18 mouse cellular contexts compared by ENCODE assay signal in genomic region chr12:13199338-13200301, GRCm38 (mm10). TPM values are rescaled to one million over a fixed set of nuclear protein-coding genes. Genes with fewer than 3 reads are reported as not detected.
DNase-seq lines count a peak whose midpoint lies in the region; ATAC-seq lines count a peak whose summit lies in the region.
"Had no signal": no experiment of that assay in that cellular context is flagged by ENCODE, and none has a peak within 500 bp of the region (broad histone marks: within the 10 kb centered on the region; RNA-seq: fewer than 3 reads in every experiment).

No protein-coding gene starts in this region.

- ATAC-seq in heart, embryonic 11.5 days (replicated peaks; ENCODE audit: insufficient number of reproducible peaks, low FRiP score, low TSS enrichment): no peak
- ATAC-seq in limb, embryonic 11.5 days (ENCODE audit: insufficient number of reproducible peaks, low FRiP score, low TSS enrichment, low read depth): no peak; the same call in 1 of the 2 replicates
- ATAC-seq: forebrain, embryonic 15.5 days had no signal

- no peak overlapping the region for H3K27ac ChIP-seq in heart, embryonic 11.5 days (ENCODE audit: low read depth, low read length)
- 0 out of 2 replicates have a peak overlapping the region, but pooled peaks have one; percentile 14 for H3K27ac ChIP-seq in limb, embryonic 11.5 days (replicated peaks; ENCODE audit: low read depth, low read length)
- H3K27ac ChIP-seq: forebrain, embryonic 15.5 days; heart, embryonic 13.5 days; limb, embryonic 13.5 days; lung, embryonic 15.5 days had no signal

- H3K4me1 ChIP-seq in heart, embryonic 11.5 days (ENCODE audit: control insufficient read depth, insufficient read depth, low read length): peaks cover 3% of the 10 kb centered on the region; the same call in 1 of the 2 replicates
- peaks cover 15% of the 10 kb centered on the region for H3K4me1 ChIP-seq in limb, embryonic 11.5 days (ENCODE audit: control insufficient read depth, insufficient read depth, low read length)
- H3K4me1 ChIP-seq: forebrain, embryonic 15.5 days; lung, embryonic 15.5 days had no signal

- H3K4me2 ChIP-seq in heart, embryonic 11.5 days: no peak overlapping the region
- H3K4me2 ChIP-seq in limb, embryonic 11.5 days (ENCODE audit: low read depth, severe bottlenecking): no peak overlapping the region
- H3K4me2 ChIP-seq: forebrain, embryonic 15.5 days; heart, embryonic 13.5 days; limb, embryonic 13.5 days; lung, embryonic 15.5 days; midbrain, embryonic 11.5 days had no signal

- no peak overlapping the region for H3K4me3 ChIP-seq in heart, embryonic 11.5 days (ENCODE audit: low read depth, low read length)
- no peak overlapping the region for H3K4me3 ChIP-seq in limb, embryonic 11.5 days (ENCODE audit: low read depth, low read length)
- H3K4me3 ChIP-seq: forebrain, embryonic 15.5 days; heart, embryonic 13.5 days; limb, embryonic 13.5 days; lung, embryonic 15.5 days had no signal

- no peaks in the 10 kb centered on the region for H3K36me3 ChIP-seq in heart, embryonic 11.5 days (ENCODE audit: control insufficient read depth, insufficient read depth, low read length)
- H3K36me3 ChIP-seq in limb, embryonic 11.5 days (ENCODE audit: control insufficient read depth, insufficient read depth, low read length): no peaks in the 10 kb centered on the region
- H3K36me3 ChIP-seq: forebrain, embryonic 15.5 days; heart, embryonic 13.5 days; limb, embryonic 13.5 days; lung, embryonic 15.5 days had no signal

- peak; percentile 84 for DNase-seq in heart, adult 11 months
- peak; percentile 38 to 42 for DNase-seq in lung, adult 18-20 months
- no peak for DNase-seq in lung, postnatal 10 days
- peak; percentile 32 for DNase-seq in adrenal gland, postnatal 25 days
- no peak for DNase-seq in limb, embryonic 11.5 days (ENCODE audit: low spot score)
- DNase-seq in spleen, adult 12 weeks (ENCODE audit: low spot score): no peak
- DNase-seq in left cerebral cortex, adult 8-10 months (ENCODE audit: low spot score in 2 of 2): no peak
- DNase-seq: cerebellum, postnatal 10 days; embryo, embryonic 11 days; heart, postnatal 4 days; right cerebral cortex, postnatal 14 days; thymus, postnatal 4 days had no signal

- WGBS in heart, embryonic 11.5 days (ENCODE audit: insufficient replicate concordance): 73% methylated on average over 13 of the region's 13 CpGs
- WGBS in limb, embryonic 11.5 days: 38% methylated on average over 13 of the region's 13 CpGs

- no peaks in the 10 kb centered on the region for H3K9me3 ChIP-seq in heart, embryonic 11.5 days (replicated peaks; ENCODE audit: control insufficient read depth, low read length)
- no peaks in the 10 kb centered on the region for H3K9me3 ChIP-seq in limb, embryonic 11.5 days (ENCODE audit: control insufficient read depth, low read length)
- H3K9me3 ChIP-seq: forebrain, embryonic 15.5 days; heart, embryonic 13.5 days; lung, embryonic 15.5 days had no signal

- H3K9ac ChIP-seq in heart, embryonic 11.5 days (ENCODE audit: low read depth, low read length): no peak overlapping the region
- no peak overlapping the region for H3K9ac ChIP-seq in limb, embryonic 11.5 days (ENCODE audit: low read length)
- H3K9ac ChIP-seq: forebrain, embryonic 15.5 days; heart, embryonic 13.5 days; limb, embryonic 13.5 days; lung, embryonic 15.5 days had no signal

- H3K27me3 ChIP-seq in heart, embryonic 11.5 days (ENCODE audit: control insufficient read depth, insufficient read depth, low read length): no peaks in the 10 kb centered on the region
- H3K27me3 ChIP-seq in limb, embryonic 11.5 days (ENCODE audit: control insufficient read depth, insufficient read depth, low read length): no peaks in the 10 kb centered on the region
- H3K27me3 ChIP-seq: forebrain, embryonic 15.5 days; heart, embryonic 13.5 days; lung, embryonic 15.5 days had no signal

RNA-seq across cellular contexts. Expression of gene Ddx1, which starts 49.4 kb away (rescaled TPM):
- polyA plus RNA-seq in heart, embryonic 11.5 days (2014; fragmentation: Nextera tagmentation; extraction: Ambion mirVana): 113 and 140 TPM in 2 replicates
- 75.3 and 101 TPM in 2 replicates for total RNA-seq in adrenal gland, postnatal 25 days (2021)
- polyA plus RNA-seq in limb, embryonic 11.5 days (2014; fragmentation: Nextera tagmentation; extraction: Ambion mirVana): 193 and 203 TPM in 2 replicates
- total RNA-seq in left cerebral cortex, adult 8-10 months (2022): 100 to 1,000 TPM; 141 to 152 (median 144) TPM

Comparison
In these comparisons a context has a peak if more than half of its experiments do, and no peak if none do; other contexts are left out.
1. DNase-seq: peak in heart, adult 11 months (single experiment), lung, adult 18-20 months (2 of 2) and adrenal gland, postnatal 25 days (single experiment); none in lung, postnatal 10 days (single experiment), limb, embryonic 11.5 days (single experiment), spleen, adult 12 weeks (single experiment) and left cerebral cortex, adult 8-10 months (0 of 2).